Mouse (Mus musculus) hindbrain, embryonic 10.5 days (tissue): ENCODE measurements around the gene Fbrsl1. TPM values are rescaled to one million over a fixed set of nuclear protein-coding genes. Genes with fewer than 3 reads are reported as not detected.
A peak's percentile ranks its signal among the peaks of the same experiment; 100 is the strongest.

Experiments used
- DNase-seq: peaks from one replicate; pipeline ENCODE4 v3.0.0-alpha.2; 2017; ENCODE audit warnings: low spot score
- H3K27ac ChIP-seq: fragments of 300-500 bp; sonication (generic); 2 replicates; pipeline ENCODE4 v1.5.1; 2016; ENCODE audit warnings: mild to moderate bottlenecking, moderate library complexity
- H3K27me3 ChIP-seq: fragments of 300-500 bp; sonication (generic); 2 replicates; pipeline ENCODE4 v1.6.1; 2016; ENCODE audit warnings: mild to moderate bottlenecking; ENCODE audit not compliant: poor library complexity, insufficient read depth, severe bottlenecking
- H3K36me3 ChIP-seq: fragments of 300-500 bp; sonication (generic); 2 replicates; pipeline ENCODE4 v1.6.1; 2016; ENCODE audit warnings: mild to moderate bottlenecking, moderate library complexity
- H3K4me1 ChIP-seq: fragments of 300-500 bp; sonication (generic); replicated peaks from 2 replicates; pipeline ENCODE4 v1.6.1; 2016; ENCODE audit warnings: mild to moderate bottlenecking
- H3K4me3 ChIP-seq: fragments of 300-500 bp; sonication (generic); 2 replicates; pipeline ENCODE4 v1.5.1; 2016; ENCODE audit warnings: mild to moderate bottlenecking, moderate library complexity
- H3K9me3 ChIP-seq: fragments of 300-500 bp; sonication (generic); 2 replicates; pipeline ENCODE4 v1.6.1; 2016; ENCODE audit warnings: mild to moderate bottlenecking, moderate library complexity
- WGBS: fragments of 180-500 bp; shearing (Covaris S2); methylation state at CpG from one replicate; pipeline ENCODE4 v1.1.7; 2016; 5-methylcytosine and 5-hydroxymethylcytosine counted together
- polyA plus RNA-seq: library from polyadenylated mRNA; unstranded; fragments of >200 nt; fragmentation: Nextera tagmentation; extraction: Ambion mirVana; gene quantifications from 2 replicates; pipeline ENCODE4 v1.2.1, GENCODE M21; 2016

Fbrsl1 gene
- polyA plus RNA-seq, 1 experiment from 2014 or later = 19.2 TPM

DNA sequence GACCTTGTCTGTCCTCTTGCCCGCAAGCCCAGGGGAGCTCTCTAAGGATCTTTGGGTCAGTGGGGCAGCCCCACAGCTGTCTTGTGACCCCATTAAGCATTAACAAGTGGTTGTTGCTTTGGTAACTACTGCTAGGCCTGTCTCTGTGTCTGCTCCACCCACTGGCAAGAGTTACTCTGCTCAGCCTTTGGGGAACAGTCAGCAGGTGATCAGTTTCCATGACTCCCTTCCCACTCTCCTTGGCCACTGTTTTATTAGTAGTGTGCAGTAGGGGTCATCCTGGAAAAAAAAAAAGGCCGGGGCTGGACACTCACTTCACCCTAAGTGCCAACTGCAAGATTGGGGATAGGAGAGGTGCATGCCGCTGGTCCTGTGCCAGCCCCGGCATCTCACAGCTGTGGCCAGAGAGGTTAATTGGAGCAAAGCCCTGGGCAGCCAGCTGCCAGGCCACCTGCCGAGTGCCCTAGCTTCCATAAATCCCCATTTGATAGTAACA lies 23.7 kb upstream of the Fbrsl1 start:
- 30% methylated on average over 5 of the region's 5 CpGs for WGBS
- Histone ChIP-seq H3K27ac (peak overlapping the region; percentile 50; the same call in 1 of the 2 replicates), H3K36me3 (no peaks in the 10 kb centered on the region), H3K4me1 (peaks cover 49% of the 10 kb centered on the region), H3K27me3 (peaks cover 46% of the 10 kb centered on the region), H3K4me3 (0 out of 2 replicates have a peak overlapping the region, but pooled peaks have one; percentile 7), H3K9me3 (no peaks in the 10 kb centered on the region)
- DNase-seq = peak; percentile 26

DNA sequence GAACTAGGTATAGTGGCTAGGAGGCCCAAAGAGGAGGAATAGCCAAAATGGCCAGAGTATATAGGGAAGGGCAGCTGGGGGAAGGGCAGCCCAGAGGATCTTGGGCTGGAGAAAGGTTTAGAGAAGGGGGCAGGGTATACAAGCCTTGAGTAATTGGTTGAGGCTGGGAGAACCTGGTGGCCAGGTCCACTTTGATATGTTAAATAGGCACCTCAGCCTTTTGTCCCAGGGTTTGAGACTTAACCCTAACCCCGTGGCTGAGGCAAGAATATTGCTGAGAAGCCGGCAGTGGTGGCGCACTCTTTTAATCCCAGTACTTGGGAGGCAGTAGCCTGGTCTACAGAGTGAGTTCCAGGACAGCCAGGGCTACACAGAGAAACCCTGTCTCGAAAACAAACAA lies 23.0 kb upstream of the Fbrsl1 start:
- Histone ChIP-seq H3K9me3 (no peaks in the 10 kb centered on the region), H3K4me1 (peaks cover 56% of the 10 kb centered on the region), H3K27me3 (peaks cover 46% of the 10 kb centered on the region), H3K36me3 (no peaks in the 10 kb centered on the region), H3K27ac (no peak overlapping the region), H3K4me3 (no peak overlapping the region)
- no peak for DNase-seq
- WGBS = 33% methylated on average over 4 of the region's 4 CpGs

DNA sequence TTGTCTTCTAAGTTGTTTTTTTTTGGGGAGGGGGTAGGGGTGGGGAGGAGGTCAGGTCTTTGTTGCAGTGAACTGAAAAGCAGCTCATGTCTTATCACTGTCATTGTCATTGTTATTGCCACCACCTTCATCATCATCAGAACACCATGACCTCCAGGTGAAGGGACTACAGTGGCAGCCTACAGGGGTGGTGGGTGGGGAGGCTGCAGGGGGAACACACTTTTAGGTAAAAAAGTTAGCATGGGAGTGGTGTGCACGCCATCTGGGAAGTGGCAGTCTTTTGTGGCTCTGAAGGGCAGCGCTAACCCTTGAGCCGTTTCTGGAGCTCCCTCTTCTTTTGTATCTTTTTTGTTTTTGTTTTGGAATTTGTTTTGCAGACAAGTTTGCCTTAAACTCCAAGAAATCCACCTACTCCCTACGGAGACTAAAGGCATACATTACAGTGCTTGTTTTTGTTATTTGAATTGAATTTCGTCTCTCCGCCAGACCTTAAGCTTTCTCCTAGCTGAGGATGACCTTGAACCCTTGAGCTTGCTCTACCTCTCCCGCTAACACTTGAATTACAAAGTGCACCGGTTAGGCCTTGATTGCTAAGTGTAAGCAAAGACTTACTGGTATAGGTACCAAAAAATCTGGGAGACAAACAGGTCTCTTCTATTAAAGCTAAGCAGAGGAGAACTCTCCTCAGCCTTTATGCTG lies 21.1 kb upstream of the Fbrsl1 start:
- Histone ChIP-seq H3K27me3 (peaks cover 35% of the 10 kb centered on the region), H3K4me3 (no peak overlapping the region), H3K4me1 (peaks cover 61% of the 10 kb centered on the region), H3K27ac (no peak overlapping the region), H3K36me3 (no peaks in the 10 kb centered on the region), H3K9me3 (no peaks in the 10 kb centered on the region)
- WGBS = 77% methylated on average over 8 of the region's 8 CpGs
- DNase-seq = no peak

- WGBS = 86% methylated on average over 4 of the region's 4 CpGs
- H3K27ac ChIP-seq = no peak overlapping the region
- peaks cover 52% of the 10 kb centered on the region for H3K4me1 ChIP-seq
- no peak overlapping the region for H3K4me3 ChIP-seq
- H3K36me3 ChIP-seq = no peaks in the 10 kb centered on the region
- H3K9me3 ChIP-seq = no peaks in the 10 kb centered on the region
- DNase-seq = no peak
- peaks cover 31% of the 10 kb centered on the region for H3K27me3 ChIP-seq
Observed at GRCm38 (mm10) chr5:110468296-110468695, 20.0 kb upstream of the Fbrsl1 start.

- H3K27ac ChIP-seq = no peak overlapping the region
- H3K27me3 ChIP-seq = peaks cover 30% of the 10 kb centered on the region
- WGBS = 79% methylated on average over 6 of the region's 6 CpGs
- no peaks in the 10 kb centered on the region for H3K9me3 ChIP-seq
- no peak overlapping the region for H3K4me3 ChIP-seq
- no peak for DNase-seq
- peaks cover 46% of the 10 kb centered on the region for H3K4me1 ChIP-seq
- H3K36me3 ChIP-seq = no peaks in the 10 kb centered on the region
Observed at GRCm38 (mm10) chr5:110467725-110468124, 19.4 kb upstream of the Fbrsl1 start.

DNA sequence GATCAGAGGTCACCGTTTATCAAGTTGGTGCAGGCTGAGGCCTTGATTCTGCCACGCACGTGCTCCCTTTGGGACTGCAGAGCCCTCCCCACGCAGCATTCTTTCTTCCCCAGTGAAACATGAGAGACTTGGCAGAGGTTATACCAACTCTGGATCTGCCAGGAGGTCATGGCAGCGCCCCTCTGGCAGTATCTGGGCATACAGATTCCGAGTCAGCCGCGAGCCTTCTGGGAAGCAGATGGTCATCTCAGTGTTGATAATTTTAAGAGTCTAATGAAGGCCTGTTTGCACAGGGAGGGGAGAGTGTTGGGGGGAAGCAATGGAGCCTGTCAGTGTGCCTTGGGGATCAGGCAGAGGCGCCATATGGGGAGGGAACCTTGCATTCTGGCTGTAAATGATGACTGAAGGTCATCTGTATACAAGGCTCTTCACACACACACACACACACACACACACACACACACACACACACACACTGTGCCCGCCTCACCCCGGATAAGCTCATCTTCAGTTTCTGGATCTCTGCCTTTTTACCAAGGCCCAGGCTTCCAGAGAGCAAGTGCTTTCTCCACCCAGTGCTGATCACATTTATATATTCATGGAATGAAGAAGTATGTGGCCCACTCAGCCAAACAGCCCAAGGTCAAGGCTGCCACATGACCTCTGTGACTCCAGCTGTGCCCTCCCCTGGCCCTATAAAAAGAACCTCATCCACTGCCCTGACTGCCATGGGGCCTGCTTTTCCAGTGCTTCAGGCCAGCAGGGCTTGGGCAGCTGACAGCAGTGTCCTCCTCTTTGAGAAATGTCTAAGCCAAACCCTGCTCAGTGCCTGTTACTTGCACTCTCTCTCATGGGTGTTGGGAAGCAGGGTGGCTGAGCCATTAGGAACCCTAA lies 18.5 kb upstream of the Fbrsl1 start:
- Histone ChIP-seq H3K36me3 (no peaks in the 10 kb centered on the region), H3K4me3 (no peak overlapping the region), H3K4me1 (peaks cover 37% of the 10 kb centered on the region), H3K27me3 (peaks cover 30% of the 10 kb centered on the region), H3K27ac (peak overlapping the region; percentile 45), H3K9me3 (no peaks in the 10 kb centered on the region)
- WGBS = 77% methylated on average over 11 of the region's 11 CpGs
- DNase-seq = peak; percentile 22

DNA sequence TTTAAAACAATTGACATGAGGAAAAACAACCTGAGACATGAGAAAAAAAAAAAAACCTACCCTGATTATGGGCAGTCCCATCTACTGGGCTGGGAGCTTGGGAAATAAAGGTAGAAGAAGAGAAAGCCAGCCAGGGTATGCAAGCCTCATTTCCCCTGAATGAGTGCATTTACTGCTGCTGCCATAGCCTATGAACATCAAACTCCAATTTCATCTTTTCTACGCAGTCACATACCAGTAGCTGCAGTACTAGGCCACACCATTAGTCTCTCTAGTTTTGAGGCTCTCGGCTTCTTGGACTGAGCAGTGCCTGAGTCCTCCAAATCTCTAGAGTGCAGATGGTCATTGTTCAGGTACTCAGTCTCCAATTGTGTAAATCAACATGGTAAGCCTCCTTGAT lies 14.3 kb upstream of the Fbrsl1 start:
- Histone ChIP-seq H3K4me3 (no peak overlapping the region), H3K27me3 (0 out of 2 replicates have a peak, but pooled peaks cover 4% of the 10 kb centered on the region), H3K4me1 (peaks cover 19% of the 10 kb centered on the region), H3K9me3 (no peaks in the 10 kb centered on the region), H3K36me3 (no peaks in the 10 kb centered on the region), H3K27ac (no peak overlapping the region)
- 88% methylated on average over 2 of the region's 2 CpGs for WGBS
- no peak for DNase-seq

GRCm38 (mm10) chr5:110458936-110459335 lies 10.6 kb upstream of the Fbrsl1 start:
- no peaks in the 10 kb centered on the region for H3K9me3 ChIP-seq
- H3K27me3 ChIP-seq = 0 out of 2 replicates have a peak, but pooled peaks cover 4% of the 10 kb centered on the region
- H3K4me1 ChIP-seq = no peaks in the 10 kb centered on the region
- H3K4me3 ChIP-seq = no peak overlapping the region
- WGBS = 73% methylated on average over 3 of the region's 3 CpGs
- no peak for DNase-seq
- H3K36me3 ChIP-seq = no peaks in the 10 kb centered on the region
- H3K27ac ChIP-seq = no peak overlapping the region

- Histone ChIP-seq H3K4me3 (no peak overlapping the region), H3K27me3 (no peaks in the 10 kb centered on the region), H3K27ac (no peak overlapping the region), H3K36me3 (no peaks in the 10 kb centered on the region), H3K9me3 (no peaks in the 10 kb centered on the region), H3K4me1 (no peaks in the 10 kb centered on the region)
- DNase-seq = no peak
Observed at GRCm38 (mm10) chr5:110455272-110455671, 7.0 kb upstream of the Fbrsl1 start.

DNA sequence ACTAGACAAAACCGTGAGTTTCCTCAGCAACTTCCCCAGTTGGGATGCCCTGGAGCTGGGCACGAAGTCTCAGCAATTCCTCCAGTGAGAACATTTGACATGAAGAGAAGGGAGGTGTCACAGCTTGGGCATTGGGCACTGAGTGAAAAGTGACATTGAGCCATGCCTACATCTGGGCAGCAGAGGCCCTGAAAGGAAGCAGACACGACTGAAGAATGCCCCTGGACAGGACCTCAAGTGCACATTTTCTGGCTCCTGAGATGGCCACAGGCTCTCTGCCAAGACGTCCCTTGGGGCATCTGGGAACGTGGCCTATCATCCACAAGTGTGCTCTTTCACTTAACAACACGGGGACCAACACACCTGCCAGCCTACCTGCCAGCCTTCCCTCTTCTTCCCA lies 991 bp upstream of the Fbrsl1 start:
- Histone ChIP-seq H3K9me3 (no peaks in the 10 kb centered on the region), H3K36me3 (no peaks in the 10 kb centered on the region), H3K4me3 (peak overlapping the region; percentile 95), H3K4me1 (peaks cover 37% of the 10 kb centered on the region), H3K27me3 (no peaks in the 10 kb centered on the region), H3K27ac (peak overlapping the region; percentile 92)
- 57% methylated on average over 6 of the region's 6 CpGs for WGBS
- no peak for DNase-seq

GRCm38 (mm10) chr5:110447720-110448435 lies 425 bp downstream of the Fbrsl1 start:
- Histone ChIP-seq H3K4me1 (peaks cover 45% of the 10 kb centered on the region), H3K9me3 (no peaks in the 10 kb centered on the region), H3K27me3 (no peaks in the 10 kb centered on the region), H3K27ac (peak overlapping the region; percentile 92), H3K4me3 (peak overlapping the region; percentile 95), H3K36me3 (no peaks in the 10 kb centered on the region)
- peak; percentile 46 for DNase-seq
- WGBS = 1% methylated on average over 98 of the region's 98 CpGs

DNA sequence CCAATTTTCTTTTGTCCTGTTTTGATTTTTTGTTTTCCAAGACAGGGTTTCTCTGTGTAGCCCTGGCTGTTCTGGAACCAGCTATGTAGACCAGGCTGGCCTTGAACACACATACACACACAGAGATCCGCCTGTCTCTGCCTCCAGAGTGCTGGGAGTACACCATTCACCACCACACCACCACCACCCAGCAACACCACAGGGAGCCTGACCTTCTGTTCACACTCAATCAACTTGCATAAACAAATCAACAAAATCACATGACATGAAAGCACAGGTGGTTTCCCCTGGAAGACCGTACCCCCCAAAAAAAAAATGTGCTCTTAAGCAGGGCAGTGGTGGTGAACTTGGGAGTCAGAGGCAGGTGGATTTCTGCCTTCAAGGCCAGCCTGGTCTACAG lies 3.8 kb downstream of the Fbrsl1 start:
- no peak overlapping the region for H3K4me3 ChIP-seq
- WGBS = 87% methylated on average over 2 of the region's 2 CpGs
- H3K9me3 ChIP-seq = no peaks in the 10 kb centered on the region
- H3K36me3 ChIP-seq = no peaks in the 10 kb centered on the region
- DNase-seq = no peak
- no peaks in the 10 kb centered on the region for H3K27me3 ChIP-seq
- no peak overlapping the region for H3K27ac ChIP-seq
- H3K4me1 ChIP-seq = peaks cover 58% of the 10 kb centered on the region
